Mouse (Mus musculus) layer of hippocampus, adult 8-10 months (tissue): Measurements from ENCODE around the gene Syndig1l. TPM values are rescaled to one million over a fixed set of nuclear protein-coding genes. Genes with fewer than 3 reads are reported as not detected.
A peak's percentile ranks its signal among the peaks of the same experiment; 100 is the strongest.

ENCODE experiments used
- DNase-seq, 2 experiments: peaks; one replicate each; pipeline ENCODE4 v3.0.0; 2022; ENCODE audit warnings: low spot score in 2 of 2
- total RNA-seq, 4 experiments: library from RNA; stranded (reverse); gene quantifications; 2 replicates each; pipeline ENCODE4 v1.2.4; 2022

Gene Syndig1l
- total RNA-seq, 4 experiments from 2014 or later: 5.9 to 8.0 (median 7.5) TPM

DNA sequence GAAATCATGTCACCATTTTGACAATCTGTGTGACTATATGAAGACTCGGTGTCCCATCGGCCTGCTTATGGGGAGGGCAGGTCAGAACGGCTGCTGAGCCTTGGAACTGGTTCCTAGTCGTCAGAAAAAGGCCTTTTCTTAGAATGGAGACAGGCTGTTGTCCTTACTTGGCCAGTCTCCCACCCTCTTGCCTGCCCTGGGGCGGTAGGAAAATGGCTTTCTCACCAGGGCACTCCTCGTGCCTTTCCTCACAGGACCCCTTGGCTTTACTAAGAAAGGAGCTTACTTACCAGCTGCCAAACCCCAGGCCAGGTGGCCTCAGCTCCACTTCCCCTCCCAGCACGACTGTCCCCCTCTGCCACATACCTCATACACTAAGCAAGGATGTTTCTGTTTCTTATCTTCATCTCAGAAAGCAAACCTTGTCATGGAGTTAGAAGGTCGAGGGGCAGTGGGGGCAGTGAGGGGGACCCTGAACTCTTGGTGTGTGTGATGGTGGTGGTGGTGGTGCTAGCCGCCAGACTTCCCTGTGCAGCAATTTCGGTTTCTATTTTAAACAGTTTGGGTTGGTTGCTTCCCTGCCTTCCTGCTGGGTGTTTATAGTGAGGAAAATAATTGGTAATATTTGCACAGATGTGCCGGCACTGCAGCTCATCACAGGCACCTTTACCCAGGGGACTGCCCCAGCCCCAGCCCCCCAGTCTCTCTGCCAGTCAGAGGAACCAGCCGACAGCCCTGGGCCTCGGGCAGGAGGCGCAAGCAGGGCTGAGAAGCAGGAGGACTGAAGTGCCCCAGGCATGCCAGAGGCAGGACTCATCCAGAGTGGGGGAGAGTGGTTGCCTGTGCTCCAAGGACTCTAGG is 23.7 kb downstream of the Syndig1l start:
- no peak for DNase-seq

GRCm38 (mm10) chr12:84671646-84672045 is 27.0 kb downstream of the Syndig1l start:
- no peak for DNase-seq

- no peak for DNase-seq
These were observed 28.1 kb downstream of the Syndig1l start for GRCm38 (mm10) chr12:84670555-84670954.

DNA sequence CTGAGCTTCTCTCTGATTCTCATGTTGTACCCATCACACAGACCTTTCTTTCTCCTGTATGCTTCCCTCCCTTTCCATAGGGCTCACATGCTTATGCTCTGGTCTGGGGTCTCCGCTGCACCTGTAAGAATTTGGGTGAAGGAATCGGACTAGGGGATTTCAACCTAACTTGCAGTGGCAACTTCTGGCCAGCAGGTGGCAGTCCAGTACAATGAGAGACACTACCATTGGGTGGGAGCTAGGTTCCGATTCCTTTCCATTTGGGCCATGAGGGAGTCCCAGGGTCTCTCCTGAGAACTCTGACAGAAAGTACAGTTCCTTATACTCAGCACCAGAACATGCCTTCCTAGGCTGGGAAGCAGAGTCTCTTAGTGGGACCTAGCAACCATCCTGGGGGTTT is 44.7 kb downstream of the Syndig1l start:
- peak; percentile 13 to 47 for DNase-seq

DNA sequence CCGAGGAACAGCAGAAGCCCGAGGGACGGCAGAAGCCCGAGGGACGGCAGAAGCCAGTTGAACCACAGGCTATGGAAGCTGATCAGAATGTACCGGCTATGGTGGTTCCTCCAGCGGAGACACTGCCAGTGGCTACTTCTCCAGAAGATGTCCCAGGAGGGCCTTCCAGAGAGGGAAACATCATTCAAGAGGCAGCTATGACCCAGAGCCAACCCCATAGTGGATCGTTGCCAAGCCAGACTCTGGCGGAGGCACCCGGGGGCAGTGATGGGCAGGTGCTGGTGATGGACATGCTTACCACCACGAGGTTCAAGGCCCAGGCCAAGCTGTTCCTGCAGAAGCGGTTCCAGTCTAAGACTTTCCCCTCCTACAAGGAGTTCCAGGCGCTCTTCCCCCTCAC is 48.4 kb downstream of the Syndig1l start:
- DNase-seq: no peak

DNA sequence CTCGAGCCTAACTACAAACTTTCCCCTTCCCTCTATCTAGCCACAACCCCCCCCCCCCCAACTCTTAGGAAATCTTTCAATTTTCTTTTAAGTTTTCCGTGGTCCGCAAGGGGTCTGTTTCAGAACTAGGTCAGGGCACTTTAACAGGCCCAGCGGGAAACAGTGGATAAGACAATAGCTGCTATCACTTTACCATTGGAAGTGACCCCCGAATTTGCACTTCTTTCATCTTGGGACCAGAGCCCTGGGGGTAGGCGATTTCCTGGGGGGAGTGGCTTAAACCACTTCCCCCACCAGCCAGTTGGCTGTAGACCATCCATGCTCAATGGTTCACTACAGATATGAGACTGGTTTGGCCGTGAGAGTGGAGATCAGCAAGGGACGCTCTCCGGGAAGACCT is 58.0 kb downstream of the Syndig1l start, which contains the start of gene Vrtn:
Gene Vrtn, plus strand, starts transcription at position 366 of the 400 bp plus-strand sequence.
- no peak for DNase-seq

DNA sequence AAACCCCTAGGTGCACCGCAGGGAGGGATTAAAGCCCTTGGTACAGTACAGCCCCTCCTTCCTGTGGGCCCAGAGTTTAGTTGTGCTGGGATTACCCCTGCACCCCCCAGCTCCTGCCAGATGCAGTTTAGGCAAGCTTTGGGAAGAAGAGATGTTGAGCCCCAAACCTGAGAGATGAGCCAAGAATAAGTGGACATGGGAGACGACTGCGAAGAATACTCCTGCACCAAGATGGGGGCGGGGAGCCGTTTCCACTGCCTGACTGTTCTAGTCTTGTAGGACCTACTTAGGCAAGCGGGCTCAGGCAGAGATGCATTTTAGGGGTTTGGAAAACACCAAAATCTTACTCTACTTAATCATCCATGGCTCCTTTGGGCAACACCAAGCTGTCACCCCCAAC is 58.4 kb downstream of the Syndig1l start:
- DNase-seq: no peak

- DNase-seq: no peak
These were observed 66.8 kb downstream of the Syndig1l start for GRCm38 (mm10) chr12:84631867-84632266.

Other genes starting within 250 kb of the Syndig1l start
- 10 to 100 TPM; 55.6 to 61.6 (median 58.2) TPM for gene Aldh6a1, start 247.8 kb downstream of the Syndig1l start, total RNA-seq
- gene Lin52, start 247.4 kb downstream of the Syndig1l start, total RNA-seq: 10 to 100 TPM; 21.9 to 31.9 (median 26.3) TPM
- under 1 TPM; 0.17 to 0.37 (median 0.24) TPM for gene Vsx2, start 129.1 kb downstream of the Syndig1l start, total RNA-seq
- gene Abcd4, start 81.4 kb downstream of the Syndig1l start, total RNA-seq: 10 to 100 TPM; 14.5 to 17.4 (median 15.6) TPM
- not detected for gene Vrtn, start 57.8 kb downstream of the Syndig1l start, total RNA-seq
- 10 to 100 TPM; 26.0 to 80.4 (median 46.4) TPM for gene Npc2, start 74.3 kb upstream of the Syndig1l start, total RNA-seq
- 10 to 100 TPM; 52.3 to 58.0 (median 57.2) TPM for gene Isca2, start 74.4 kb upstream of the Syndig1l start, total RNA-seq
- gene Ltbp2, start 177.7 kb upstream of the Syndig1l start, total RNA-seq: under 1 TPM in 3 of 4 experiments, not detected in 1; 0.20 to 0.33 (median 0.25) TPM